Mouse (Mus musculus): ENCODE measurements around the gene Tnfsf9.
A peak's percentile ranks its signal among the peaks of the same experiment; 100 is the strongest.

Tnfsf9 gene

GRCm38 (mm10) chr17:57105181-57106034 lies at the start of gene Tnfsf9:
Gene Tnfsf9, plus strand, starts transcription at chr17:57105325.
- peak; percentile 55 for DNase-seq (ENCODE audit: low read depth)

- DNase-seq (ENCODE audit: low read depth): no peak
Measured at GRCm38 (mm10) chr17:57056246-57056645, 48.9 kb upstream of the Tnfsf9 start.

GRCm38 (mm10) chr17:57058891-57059485 lies 46.1 kb upstream of the Tnfsf9 start, which contains the start of gene Crb3:
Gene Crb3, plus strand, starts transcription at chr17:57059105.
- no peak for DNase-seq (ENCODE audit: low read depth)

DNA sequence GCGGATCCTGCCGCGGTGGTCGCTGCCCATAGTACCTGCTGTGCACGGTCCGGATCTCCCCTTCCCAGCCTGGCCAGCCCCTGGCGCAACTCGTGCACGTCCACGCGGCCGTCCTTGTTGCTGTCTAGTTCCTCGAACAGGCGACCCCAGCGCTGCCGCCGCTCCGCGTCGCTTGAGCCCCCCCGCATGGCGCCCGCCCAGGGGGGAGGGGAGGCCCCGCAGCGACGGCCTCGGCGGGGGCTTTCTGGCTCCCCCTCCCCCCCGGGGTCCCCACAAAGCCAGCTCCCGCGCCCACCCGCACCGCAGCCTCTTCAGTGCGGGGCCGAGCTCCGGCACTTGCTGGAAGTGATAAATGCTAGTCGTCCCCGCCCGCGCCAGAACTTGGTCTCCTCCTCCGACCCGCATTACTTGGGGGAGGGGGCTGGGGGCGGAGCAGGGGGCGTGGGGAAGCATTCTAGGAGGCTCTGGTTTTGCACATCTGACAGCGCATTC lies 45.6 kb upstream of the Tnfsf9 start, which contains the start of gene Slc25a23:
Slc25a23 (minus strand) TSS at position 378 of the 492 bp plus-strand sequence.
- DNase-seq (ENCODE audit: low read depth): peak; percentile 78

GRCm38 (mm10) chr17:57060231-57060801 lies 44.8 kb upstream of the Tnfsf9 start:
- peak; percentile 99 for DNase-seq (ENCODE audit: low read depth)

- DNase-seq (ENCODE audit: low read depth): peak; percentile 60
Measured at GRCm38 (mm10) chr17:57061069-57061468, 44.1 kb upstream of the Tnfsf9 start.

- DNase-seq (ENCODE audit: low read depth): peak; percentile 71
Measured at GRCm38 (mm10) chr17:57062011-57062521, 43.1 kb upstream of the Tnfsf9 start.

DNA sequence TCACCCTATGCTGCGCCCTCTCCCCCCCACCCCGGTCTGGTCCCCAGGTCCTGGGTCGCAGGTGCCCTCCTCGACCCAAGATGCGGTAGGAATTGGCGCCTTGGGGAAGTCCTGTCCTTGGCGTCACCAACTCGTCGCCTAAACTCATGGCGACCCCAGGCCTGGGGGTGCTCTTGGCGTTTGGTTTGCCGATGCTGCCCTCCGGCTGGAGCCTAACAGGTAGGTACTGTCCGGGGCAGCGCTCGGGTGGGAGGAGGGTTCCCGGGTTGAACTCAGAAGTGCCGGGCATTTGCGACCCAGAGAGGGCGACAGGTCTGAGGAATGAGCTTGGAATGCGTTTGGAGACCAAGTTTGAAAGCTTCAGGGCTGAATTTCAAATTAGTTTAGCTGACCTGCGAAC lies 42.6 kb upstream of the Tnfsf9 start:
- no peak for DNase-seq (ENCODE audit: low read depth)

DNA sequence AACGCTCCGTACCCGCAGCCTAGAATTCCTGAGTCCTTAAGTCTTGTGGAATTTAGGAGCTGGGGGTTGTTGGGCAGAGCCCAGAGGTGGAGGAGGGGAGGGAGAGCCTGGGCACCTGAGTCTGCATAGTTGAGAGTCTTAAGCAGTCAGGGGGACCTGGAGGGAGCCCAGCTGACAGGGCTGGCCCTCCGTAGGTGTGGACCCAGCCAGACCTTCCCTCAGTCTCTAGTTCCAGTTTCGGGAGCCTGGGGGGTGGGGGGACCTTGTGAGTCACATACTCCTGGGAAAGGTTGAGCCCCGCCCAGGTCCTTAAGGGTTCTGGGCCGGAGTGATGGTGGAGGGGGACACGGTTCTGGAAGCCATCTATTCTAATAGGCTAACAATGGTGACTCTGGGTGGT lies 42.1 kb upstream of the Tnfsf9 start:
- no peak for DNase-seq (ENCODE audit: low read depth)

- DNase-seq (ENCODE audit: low read depth): no peak
Measured at GRCm38 (mm10) chr17:57066908-57067307, 38.2 kb upstream of the Tnfsf9 start.

DNA sequence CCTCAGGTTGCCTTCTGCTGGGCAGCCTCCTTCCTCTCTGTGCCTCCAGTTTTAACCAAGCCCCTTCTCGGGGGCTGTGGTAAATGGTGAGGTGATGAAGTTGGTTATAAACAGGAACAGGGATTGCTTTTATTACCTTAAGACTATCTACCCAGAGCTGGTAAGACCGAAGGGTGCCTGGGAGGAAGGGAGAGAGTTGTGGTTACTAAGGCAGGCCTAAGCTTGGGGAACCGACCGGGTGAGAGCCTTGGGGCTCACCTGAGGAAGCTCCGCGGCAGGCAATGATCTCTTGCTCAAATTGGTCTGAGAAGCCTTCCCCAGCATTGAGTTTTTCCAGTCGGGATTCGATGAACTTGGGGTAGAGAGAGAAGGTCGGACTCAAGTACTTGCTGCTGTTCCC lies 34.9 kb upstream of the Tnfsf9 start:
- no peak for DNase-seq (ENCODE audit: low read depth)

DNA sequence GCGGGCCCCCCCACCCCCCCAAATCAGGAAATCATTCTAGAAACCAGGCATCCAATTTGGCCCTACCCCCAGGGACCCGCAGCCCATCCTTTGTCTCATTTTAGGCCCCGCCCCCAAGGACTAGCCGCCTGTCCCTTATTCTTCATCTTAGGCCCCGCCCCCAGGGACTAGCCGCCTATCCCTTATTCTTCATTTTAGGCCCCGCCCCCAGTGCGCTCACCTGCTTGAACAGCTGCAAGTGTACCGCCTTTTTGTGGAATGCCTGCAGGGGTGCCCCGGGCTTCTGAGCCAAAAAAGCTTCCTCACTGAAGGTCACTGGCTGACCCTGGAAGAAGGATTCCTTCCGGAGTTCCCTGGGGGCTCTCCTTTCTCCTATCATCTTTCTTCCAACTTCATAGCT lies 34.4 kb upstream of the Tnfsf9 start:
- no peak for DNase-seq (ENCODE audit: low read depth)

- no peak for DNase-seq (ENCODE audit: low read depth)
Measured at GRCm38 (mm10) chr17:57076916-57077315, 28.2 kb upstream of the Tnfsf9 start.

GRCm38 (mm10) chr17:57078336-57078735 lies 26.8 kb upstream of the Tnfsf9 start, which contains the start of gene Dennd1c:
Gene Dennd1c, minus strand, starts transcription at chr17:57078514.
- DNase-seq (ENCODE audit: low read depth): peak; percentile 85

DNA sequence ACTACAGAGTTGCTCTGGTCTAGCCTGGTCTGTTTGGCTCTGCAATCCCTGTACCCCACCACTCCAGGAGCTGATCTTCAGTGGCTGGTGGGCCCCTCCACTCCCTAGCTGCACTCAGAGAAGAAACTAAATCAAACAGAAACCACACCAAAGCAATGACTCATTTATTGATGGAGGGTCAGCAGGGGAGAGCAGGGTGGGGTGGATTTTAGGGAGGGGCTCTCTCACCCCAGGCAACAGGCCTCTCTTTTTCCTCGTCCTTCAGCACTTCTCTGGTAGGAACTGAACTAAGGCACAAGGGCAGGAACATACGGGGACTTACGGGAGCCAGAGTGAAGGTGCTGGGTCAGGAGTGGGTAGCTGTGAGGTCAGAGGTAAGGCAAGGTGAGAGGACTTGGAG lies 25.2 kb upstream of the Tnfsf9 start:
- DNase-seq (ENCODE audit: low read depth): no peak

- no peak for DNase-seq (ENCODE audit: low read depth)
Measured at GRCm38 (mm10) chr17:57081234-57081842, 23.8 kb upstream of the Tnfsf9 start.

DNA sequence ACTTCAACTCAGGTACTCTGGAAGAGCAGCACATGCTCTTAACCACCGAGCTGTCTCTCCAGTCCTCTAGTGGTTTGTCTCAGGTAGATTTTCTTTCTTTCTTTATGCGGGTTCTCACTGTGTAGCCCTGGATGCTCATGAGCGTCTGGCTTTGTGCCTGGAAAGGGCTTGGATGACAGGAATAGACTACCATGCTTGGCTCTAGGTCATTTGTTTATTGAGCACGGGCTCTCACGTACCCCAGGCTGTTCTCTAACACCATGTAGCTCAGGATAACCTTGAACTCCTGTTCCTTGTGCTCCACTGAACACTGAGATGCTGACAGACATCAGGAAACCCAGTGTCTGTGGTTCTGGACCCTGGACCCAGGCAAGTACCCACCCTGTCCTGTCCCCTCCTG lies 22.6 kb upstream of the Tnfsf9 start:
- no peak for DNase-seq (ENCODE audit: low read depth)

DNA sequence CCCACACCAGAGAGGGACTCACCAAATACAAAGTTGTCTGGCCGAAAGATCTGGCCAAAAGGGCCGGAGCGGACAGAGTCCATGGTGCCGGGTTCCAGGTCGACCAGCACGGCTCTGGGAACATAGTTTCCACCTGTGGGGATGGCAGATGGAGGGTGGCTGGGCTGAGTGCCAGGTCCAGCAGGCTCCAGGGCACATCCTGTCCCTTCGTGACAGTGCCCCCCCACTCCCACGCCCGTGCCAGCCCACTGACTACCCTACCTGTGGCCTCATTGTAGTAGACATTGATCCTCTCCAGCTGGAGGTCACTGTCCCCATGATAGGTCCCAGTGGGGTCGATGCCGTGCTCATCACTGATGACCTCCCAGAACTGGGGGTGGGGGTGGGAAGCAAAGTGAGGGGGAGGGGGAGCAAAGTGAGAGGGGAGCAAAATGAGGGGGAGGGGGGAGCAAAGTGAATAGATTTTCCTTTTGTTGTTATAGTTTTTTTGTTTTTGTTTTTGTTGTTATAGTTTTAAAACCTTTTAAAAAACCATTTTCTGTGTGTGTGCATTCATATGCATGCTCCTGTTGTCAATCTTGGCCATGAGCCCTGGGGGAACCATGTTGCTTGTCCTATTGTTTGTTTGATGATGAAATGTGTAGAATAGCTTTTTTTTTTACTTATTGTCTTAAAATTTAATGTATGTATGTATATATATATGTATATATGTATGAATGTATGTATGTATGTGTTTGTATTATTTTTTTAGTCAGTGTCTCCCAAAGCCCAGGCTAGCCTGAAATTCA lies 19.0 kb upstream of the Tnfsf9 start:
- no peak for DNase-seq (ENCODE audit: low read depth)

DNA sequence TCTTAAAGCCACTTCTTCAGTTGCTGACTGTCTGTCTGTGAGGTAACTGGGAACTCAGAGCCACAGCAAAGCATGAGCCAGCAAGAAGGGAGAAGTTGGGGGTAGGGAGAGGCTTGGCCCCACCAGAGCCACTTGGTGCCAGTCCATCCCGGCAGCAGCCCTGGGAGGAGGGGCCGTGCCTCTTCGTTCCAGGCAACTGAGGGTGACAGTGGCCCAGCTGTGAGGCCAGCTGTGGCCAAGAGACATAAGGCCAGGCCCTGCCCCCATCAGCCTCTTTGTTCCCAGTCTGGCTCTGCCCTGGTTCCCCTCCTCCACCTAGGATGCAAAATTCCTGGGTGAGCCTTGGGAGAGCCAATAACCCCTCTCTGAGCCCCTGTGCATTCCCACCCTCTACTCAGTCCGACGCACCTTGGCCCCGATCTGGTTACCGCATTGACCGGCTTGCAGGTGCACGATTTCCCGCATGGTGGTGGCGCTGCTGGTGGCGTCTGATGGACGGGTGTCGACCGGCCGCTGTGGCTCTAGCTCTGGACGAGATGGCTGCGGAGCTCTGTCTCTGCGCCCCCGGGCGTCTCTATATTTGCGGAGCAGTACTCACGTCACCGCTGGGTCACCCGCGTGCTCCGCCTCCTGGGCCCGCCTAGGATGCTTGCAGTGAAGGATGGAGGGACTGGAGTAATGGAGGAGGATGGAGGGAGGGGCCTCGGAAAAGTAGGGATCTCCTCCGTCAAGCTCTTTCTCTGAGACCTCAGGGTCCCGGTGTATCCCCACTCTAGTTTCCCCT lies 17.9 kb upstream of the Tnfsf9 start, which contains the start of gene Tubb4a:
Tubb4a (minus strand) TSS at position 734 of the 784 bp plus-strand sequence.
- DNase-seq (ENCODE audit: low read depth): no peak

DNA sequence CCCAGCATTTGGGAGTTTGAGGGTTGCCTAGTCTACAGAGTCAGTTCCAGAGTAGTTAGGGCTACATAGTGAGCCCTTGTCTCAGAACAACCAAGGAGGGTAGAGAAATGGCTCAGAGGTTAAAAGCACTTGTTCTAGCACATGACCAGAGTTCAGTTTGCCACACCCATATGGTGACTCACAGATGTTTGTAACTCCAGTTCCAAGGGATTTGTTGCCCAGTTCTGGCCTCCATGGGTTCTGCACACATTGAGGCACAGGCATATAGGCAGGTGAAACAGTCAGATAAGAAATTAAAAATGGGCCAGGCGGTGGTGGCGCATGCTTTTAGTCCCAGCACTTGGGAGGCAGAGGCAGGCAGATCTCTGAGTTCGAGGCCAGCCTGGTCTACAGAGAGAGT lies 10.9 kb upstream of the Tnfsf9 start:
- no peak for DNase-seq (ENCODE audit: low read depth)
